Mouse (Mus musculus): ENCODE data around the gene Olfr1177-ps.

- TF ChIP-seq CTCF (conservative IDR thresholded peaks at IDR 0.05; ENCODE audit: low read length) = no peak
- TF ChIP-seq POU5F1 (IDR thresholded peaks at IDR 0.05; ENCODE audit: borderline replicate concordance, low read length) = no peak
Measured at GRCm38 (mm10) chr2:88315035-88315434, 31.3 kb downstream of the Olfr1177-ps start, which contains the start of gene Olfr1174-ps.
